Mouse (Mus musculus) heart, adult 18-20 months (tissue): Measurements from ENCODE around the gene Golga1. TPM values are rescaled to one million over a fixed set of nuclear protein-coding genes. Genes with fewer than 3 reads are reported as not detected.

Source experiments
- DNase-seq, 2 experiments: peaks; one replicate each; pipeline ENCODE4 v3.0.0; 2021 to 2022; ENCODE audit warnings: mixed read lengths in 1 of 2
- total RNA-seq, 2 experiments: library from RNA; stranded (reverse); gene quantifications; 2 replicates each; pipeline ENCODE4 v1.2.3; 2021

Gene Golga1
- total RNA-seq, 2 experiments from 2014 or later = 14.2 to 16.0 TPM

DNA sequence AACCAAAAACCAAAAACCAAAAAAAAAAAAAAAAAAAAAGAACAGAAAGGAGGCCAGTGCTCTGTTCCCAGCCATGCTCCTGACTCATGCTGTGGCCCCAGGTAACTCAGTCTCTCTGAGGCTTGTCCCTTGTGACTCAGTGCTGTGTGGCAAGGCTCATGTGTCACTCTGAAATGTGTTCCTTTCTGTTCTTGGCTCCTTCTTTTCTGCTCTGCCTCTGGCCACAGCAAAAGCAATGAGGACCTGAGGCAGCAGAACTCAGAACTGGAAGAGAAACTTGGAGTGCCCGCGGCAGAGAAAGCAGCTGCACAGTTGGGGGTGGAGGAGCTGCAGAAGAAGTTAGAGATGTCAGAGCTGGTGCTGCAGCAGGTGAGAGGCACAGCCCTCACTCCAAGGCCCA lies 91.2 kb downstream of the Golga1 start:
- DNase-seq = no peak

DNA sequence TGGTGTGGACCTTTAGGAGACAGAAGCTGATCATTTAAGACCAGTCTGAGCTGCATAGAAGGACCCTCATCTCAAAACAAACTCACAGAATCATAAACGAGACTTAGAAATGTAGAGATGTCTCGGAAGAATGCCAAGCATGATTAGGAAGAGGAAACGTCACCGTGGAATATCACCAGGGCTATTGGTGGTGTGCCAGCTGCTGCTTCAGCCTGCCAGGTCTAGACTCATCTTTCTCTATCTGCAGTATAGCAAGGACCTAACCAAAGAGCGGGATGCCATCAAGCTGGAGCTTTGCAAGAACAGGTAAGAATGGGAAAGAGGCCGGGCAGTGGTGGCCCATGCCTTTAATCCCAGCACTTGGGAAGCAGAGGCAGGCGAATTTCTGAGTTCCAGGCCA lies 91.6 kb downstream of the Golga1 start:
- DNase-seq = no peak

DNA sequence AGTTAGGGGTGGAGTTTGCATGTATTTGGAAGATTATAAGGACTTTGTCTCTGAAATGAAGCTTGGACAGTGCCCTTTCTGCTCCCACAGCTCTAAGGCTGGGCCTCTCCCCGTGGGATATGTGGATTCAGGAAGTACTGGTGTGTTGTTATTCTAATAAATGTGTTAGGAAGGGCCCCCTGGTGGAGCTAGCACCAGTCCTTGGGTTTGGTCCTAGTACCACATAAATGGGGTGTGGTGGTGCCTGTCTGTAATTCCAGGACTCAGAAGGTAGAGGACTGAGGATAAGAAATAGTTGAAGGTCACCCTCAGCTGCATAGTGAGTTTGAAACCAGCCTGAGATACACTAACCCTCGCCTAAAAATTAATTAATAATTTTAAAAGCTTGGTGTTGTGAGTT lies 92.1 kb downstream of the Golga1 start:
- no peak for DNase-seq

DNA sequence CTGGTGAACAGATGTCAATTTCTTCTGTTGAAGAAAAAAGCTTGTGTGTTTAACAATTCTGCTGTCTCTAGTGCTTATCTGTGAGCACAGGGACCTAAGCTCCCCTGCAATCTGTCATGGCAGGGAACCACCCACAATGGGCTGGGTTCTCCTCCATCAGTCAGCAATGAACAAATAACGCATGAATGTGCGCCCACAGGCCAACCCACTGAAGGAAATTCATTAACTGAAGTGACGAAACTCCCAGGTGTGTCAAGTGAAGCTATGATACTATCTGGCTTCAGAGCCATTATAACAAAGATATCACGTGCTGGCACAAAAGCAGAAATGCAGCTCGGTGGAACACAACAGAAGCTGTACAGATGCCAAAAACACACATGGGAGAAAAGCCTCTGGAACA lies 95.3 kb downstream of the Golga1 start:
- DNase-seq = no peak

DNA sequence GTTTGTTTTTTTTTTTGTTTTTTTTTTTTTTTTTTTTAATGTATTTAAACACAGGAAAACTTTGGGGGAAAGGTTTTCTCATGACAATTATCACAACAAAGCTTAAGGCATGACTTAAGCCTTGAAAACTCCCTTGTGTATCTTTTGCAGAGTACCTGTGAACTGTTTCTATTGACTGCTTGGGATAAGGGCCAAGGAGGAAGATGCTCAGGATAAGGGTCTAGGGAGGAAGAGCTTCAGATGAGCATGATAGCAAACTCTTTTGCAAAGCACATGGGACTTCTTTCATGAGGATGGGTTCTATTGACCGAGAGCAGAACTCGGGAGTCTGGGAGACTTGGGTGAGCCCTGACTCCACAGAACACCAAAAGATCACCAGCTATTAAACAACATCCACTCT lies 95.7 kb downstream of the Golga1 start:
- no peak for DNase-seq

Other genes with a start within 250 kb of the Golga1 start
- 1 to 10 TPM in 1 of 2 experiments, under 1 TPM in 1; 0.82 to 1.2 TPM for gene Nr6a1, start 137.9 kb downstream of the Golga1 start, total RNA-seq
- gene Olfml2a, start 133.6 kb downstream of the Golga1 start, total RNA-seq = 1 to 10 TPM; 2.9 to 4.8 TPM
- gene Wdr38, start 68.1 kb downstream of the Golga1 start, total RNA-seq = under 1 TPM in 1 of 2 experiments, not detected in 1; 0.18 TPM
- gene Arpc5l, start 60.2 kb downstream of the Golga1 start, total RNA-seq = 100 to 1,000 TPM in 1 of 2 experiments, 10 to 100 TPM in 1; 96.6 to 115 TPM
- 100 to 1,000 TPM; 336 to 368 TPM for gene Rpl35, start 59.9 kb downstream of the Golga1 start, total RNA-seq
- 1 to 10 TPM; 5.0 to 5.1 TPM for gene Scai, start 125.2 kb upstream of the Golga1 start, total RNA-seq
- 10 to 100 TPM; 56.3 to 56.5 TPM for gene Ppp6c, start 160.9 kb upstream of the Golga1 start, total RNA-seq